Mouse (Mus musculus) naive thymus-derived CD4-positive, alpha-beta T cell, adult 2 months (primary cell): Measurements from ENCODE around the gene Gm45785.
"Not testable (repeated sequence)": the region's sequence is repeated elsewhere in the genome, so short reads cannot be mapped to it uniquely, and the experiment has no call there.

Source experiments
- DNase-seq: peaks from one replicate; pipeline ENCODE4 v3.0.0-alpha.2; 2011; ENCODE audit warnings: low read depth

Gm45785 gene

GRCm38 (mm10) chr7:140855860-140856784 lies at the start of gene Gm45785:
TSS of gene Gm45785 (minus strand) at chr7:140856331.
- peak; percentile 77 for DNase-seq

GRCm38 (mm10) chr7:140905642-140906081 lies 49.5 kb upstream of the Gm45785 start:
- no peak for DNase-seq

- DNase-seq, result peak; percentile 78
These were observed 47.1 kb upstream of the Gm45785 start for GRCm38 (mm10) chr7:140903212-140903611.

GRCm38 (mm10) chr7:140902036-140902875 lies 46.1 kb upstream of the Gm45785 start:
- DNase-seq, result no peak

- DNase-seq, result no peak
These were observed 44.1 kb upstream of the Gm45785 start, which contains the start of gene Cox8b for GRCm38 (mm10) chr7:140900220-140900619. TSS of gene Cox8b (minus strand) at chr7:140900446.

- no peak for DNase-seq
These were observed 43.0 kb upstream of the Gm45785 start for GRCm38 (mm10) chr7:140899121-140899520.

- no peak for DNase-seq
These were observed 41.7 kb upstream of the Gm45785 start for GRCm38 (mm10) chr7:140897863-140898262.

- no peak for DNase-seq
These were observed 38.5 kb upstream of the Gm45785 start for GRCm38 (mm10) chr7:140894611-140895010.

GRCm38 (mm10) chr7:140894031-140894430 lies 37.9 kb upstream of the Gm45785 start:
- no peak for DNase-seq

- DNase-seq, result not testable (repeated sequence)
These were observed 34.5 kb upstream of the Gm45785 start for GRCm38 (mm10) chr7:140890636-140891035.

- no peak for DNase-seq
These were observed 26.3 kb upstream of the Gm45785 start for GRCm38 (mm10) chr7:140882469-140882803.

- peak; percentile 94 for DNase-seq
These were observed 25.8 kb upstream of the Gm45785 start, which contains the start of the genes Psmd13 and Sirt3 for GRCm38 (mm10) chr7:140881696-140882468. TSS of gene Psmd13 (plus strand) at chr7:140881968. TSS of gene Sirt3 (minus strand) at chr7:140882309.

GRCm38 (mm10) chr7:140880865-140881515 lies 24.9 kb upstream of the Gm45785 start:
- no peak for DNase-seq

- no peak for DNase-seq
These were observed 24.3 kb upstream of the Gm45785 start for GRCm38 (mm10) chr7:140880419-140880818.

GRCm38 (mm10) chr7:140879355-140879754 lies 23.2 kb upstream of the Gm45785 start:
- no peak for DNase-seq

- DNase-seq, result no peak
These were observed 21.2 kb upstream of the Gm45785 start for GRCm38 (mm10) chr7:140877364-140877763.

- DNase-seq, result no peak
These were observed 18.1 kb upstream of the Gm45785 start for GRCm38 (mm10) chr7:140874224-140874623.

GRCm38 (mm10) chr7:140864761-140865160 lies 8.6 kb upstream of the Gm45785 start:
- no peak for DNase-seq

- no peak for DNase-seq
These were observed 4.6 kb upstream of the Gm45785 start for GRCm38 (mm10) chr7:140860728-140861127.

- no peak for DNase-seq
These were observed 3.9 kb upstream of the Gm45785 start for GRCm38 (mm10) chr7:140859997-140860396.

GRCm38 (mm10) chr7:140858746-140859145 lies 2.6 kb upstream of the Gm45785 start:
- DNase-seq, result no peak
